Comparison of ENCODE assay signal across 10 mouse cellular contexts in genomic region chr15:56344304-56344932, GRCm38 (mm10).
DNase-seq lines count a peak whose midpoint lies in the region; ATAC-seq and TF ChIP-seq lines count a peak whose summit lies in the region.
"Had no signal": no experiment of that assay in that cellular context is flagged by ENCODE, and none has a peak within 500 bp of the region (broad histone marks: within the 10 kb centered on the region; RNA-seq: fewer than 3 reads in every experiment).

No protein-coding gene starts in this region.

- intact Hi-C loops in heart, postnatal 25 days (cut with DNase I) = no loop called here

- peak; percentile 10 for DNase-seq in liver, adult 2 months (ENCODE audit: extremely low read depth, low read depth, low spot score)
- DNase-seq in brain, adult 2 months (ENCODE audit: low read depth, low spot score) = peak; percentile 10
- DNase-seq in hindbrain, embryonic 14.5 days (ENCODE audit: low spot score) = peak; percentile 41
- DNase-seq in retina, postnatal 1 day = peak; percentile 29
- DNase-seq in heart, postnatal 25 days (ENCODE audit: low spot score) = no peak
- DNase-seq in right cerebral cortex, postnatal 14 days = no peak
- DNase-seq: adrenal gland, postnatal 10 days; right cerebral cortex, postnatal 25 days had no signal

- 55% methylated on average over 4 of the region's 4 CpGs for WGBS in liver, adult 2 months
- WGBS in liver, embryonic 12.5 days (ENCODE audit: insufficient replicate concordance) = 42% methylated on average over 4 of the region's 4 CpGs
- WGBS in hindbrain, embryonic 14.5 days = 28% methylated on average over 4 of the region's 4 CpGs

- H3K27ac ChIP-seq in liver, adult 2 months (replicated peaks; ENCODE audit: insufficient read depth, low read depth, low read length) = no peak overlapping the region
- no peak overlapping the region for H3K27ac ChIP-seq in liver, embryonic 12.5 days
- no peak overlapping the region for H3K27ac ChIP-seq in hindbrain, embryonic 14.5 days
- H3K27ac ChIP-seq: lung, embryonic 15.5 days had no signal

- no peak overlapping the region for H3K4me2 ChIP-seq in liver, embryonic 12.5 days
- no peak overlapping the region for H3K4me2 ChIP-seq in hindbrain, embryonic 14.5 days (replicated peaks)
- H3K4me2 ChIP-seq: lung, embryonic 15.5 days had no signal

- H3K9ac ChIP-seq in liver, adult 2 months (ENCODE audit: low read depth, low read length) = no peak overlapping the region
- no peak overlapping the region for H3K9ac ChIP-seq in liver, embryonic 12.5 days
- no peak overlapping the region for H3K9ac ChIP-seq in hindbrain, embryonic 14.5 days
- H3K9ac ChIP-seq: lung, embryonic 15.5 days had no signal

- H3K4me3 ChIP-seq in liver, adult 2 months (ENCODE audit: insufficient read depth, low read depth, low read length) = no peak overlapping the region
- H3K4me3 ChIP-seq in liver, embryonic 12.5 days = no peak overlapping the region
- H3K4me3 ChIP-seq in hindbrain, embryonic 14.5 days (replicated peaks; ENCODE audit: low read length) = no peak overlapping the region
- H3K4me3 ChIP-seq: lung, embryonic 15.5 days had no signal

- no peaks in the 10 kb centered on the region for H3K27me3 ChIP-seq in liver, adult 2 months (ENCODE audit: control insufficient read depth, insufficient read depth, low read length)
- no peaks in the 10 kb centered on the region for H3K27me3 ChIP-seq in liver, embryonic 12.5 days (replicated peaks)
- H3K27me3 ChIP-seq in hindbrain, embryonic 14.5 days (ENCODE audit: control insufficient read depth, insufficient read depth, low read length) = no peaks in the 10 kb centered on the region
- H3K27me3 ChIP-seq: lung, embryonic 15.5 days had no signal

- no peaks in the 10 kb centered on the region for H3K4me1 ChIP-seq in liver, adult 2 months (ENCODE audit: control insufficient read depth, insufficient read depth, low read length)
- H3K4me1 ChIP-seq in liver, embryonic 12.5 days = no peaks in the 10 kb centered on the region
- no peaks in the 10 kb centered on the region for H3K4me1 ChIP-seq in hindbrain, embryonic 14.5 days (replicated peaks; ENCODE audit: control insufficient read depth, insufficient read depth, low read length)
- H3K4me1 ChIP-seq: lung, embryonic 15.5 days had no signal

- H3K36me3 ChIP-seq in liver, adult 2 months (ENCODE audit: control insufficient read depth, insufficient read depth, low read length) = no peaks in the 10 kb centered on the region
- no peaks in the 10 kb centered on the region for H3K36me3 ChIP-seq in liver, embryonic 12.5 days
- H3K36me3 ChIP-seq in hindbrain, embryonic 14.5 days (replicated peaks; ENCODE audit: control insufficient read depth, insufficient read depth) = no peaks in the 10 kb centered on the region
- H3K36me3 ChIP-seq: lung, embryonic 15.5 days had no signal

- no peaks in the 10 kb centered on the region for H3K79me2 ChIP-seq in liver, adult 2 months (ENCODE audit: control insufficient read depth, insufficient read depth, low read length)

- no peaks in the 10 kb centered on the region for H3K9me3 ChIP-seq in liver, embryonic 12.5 days (replicated peaks)
- no peaks in the 10 kb centered on the region for H3K9me3 ChIP-seq in hindbrain, embryonic 14.5 days (ENCODE audit: control insufficient read depth, low read length)
- H3K9me3 ChIP-seq: lung, embryonic 15.5 days had no signal

- TF ChIP-seq POLR2A in liver, adult 2 months (IDR thresholded peaks at IDR 0.05; ENCODE audit: extremely low read depth, insufficient read depth, low read length) = no peak

- peak; percentile 37 for TF ChIP-seq CTCF in liver, adult 2 months (IDR thresholded peaks at IDR 0.05; ENCODE audit: low read depth, low read length)

- no peak for ATAC-seq in liver, embryonic 12.5 days
- ATAC-seq in hindbrain, embryonic 14.5 days (ENCODE audit: low FRiP score) = peak; percentile 83; the same call in 1 of the 2 replicates

Comparison
In these comparisons a context has a peak if more than half of its experiments do, and no peak if none do; other contexts are left out.
1. DNase-seq: peak in liver, adult 2 months (single experiment), brain, adult 2 months (single experiment), hindbrain, embryonic 14.5 days (single experiment) and retina, postnatal 1 day (single experiment); none in heart, postnatal 25 days (single experiment) and right cerebral cortex, postnatal 14 days (single experiment).